Mouse (Mus musculus) forebrain, embryonic 11.5 days (tissue): Measurements from ENCODE around the gene Vmn2r67. TPM values are rescaled to one million over a fixed set of nuclear protein-coding genes. Genes with fewer than 3 reads are reported as not detected.
"Not testable (repeated sequence)": the region's sequence is repeated elsewhere in the genome, so short reads cannot be mapped to it uniquely, and the experiment has no call there.

Source experiments
- ATAC-seq: fragments of 200-750 bp; cut with Nextera tagmentation; replicated peaks from 2 replicates; pipeline ENCODE4 v1.8.0; 2017; ENCODE audit warnings: moderate TSS enrichment; ENCODE audit not compliant: low FRiP score
- DNase-seq: peaks from one replicate; pipeline ENCODE4 v3.0.0-alpha.2; 2017; ENCODE audit warnings: low spot score
- H3K27ac ChIP-seq: fragments of 300-500 bp; sonication (generic); 2 replicates; pipeline ENCODE4 v1.5.1; 2014; ENCODE audit warnings: low read depth, low read length
- H3K27me3 ChIP-seq: fragments of 300-500 bp; sonication (generic); 2 replicates; pipeline ENCODE4 v1.6.1; 2014; ENCODE audit warnings: mild to moderate bottlenecking, low read length, mixed read lengths; ENCODE audit not compliant: control insufficient read depth, insufficient read depth
- H3K36me3 ChIP-seq: fragments of 300-500 bp; sonication (generic); 2 replicates; pipeline ENCODE4 v1.6.1; 2014; ENCODE audit warnings: mild to moderate bottlenecking, low read length, moderate library complexity, mixed read lengths; ENCODE audit not compliant: control insufficient read depth, insufficient read depth
- H3K4me1 ChIP-seq: fragments of 300-500 bp; sonication (generic); replicated peaks from 2 replicates; pipeline ENCODE4 v1.6.1; 2014; ENCODE audit warnings: low read length, mixed read lengths; ENCODE audit not compliant: control insufficient read depth, insufficient read depth
- H3K4me2 ChIP-seq: fragments of 300-500 bp; sonication (generic); 2 replicates; pipeline ENCODE4 v1.6.1; 2014; ENCODE audit warnings: low read depth, mild to moderate bottlenecking, low read length, moderate library complexity, mixed read lengths; ENCODE audit not compliant: severe bottlenecking
- H3K4me3 ChIP-seq: fragments of 300-500 bp; sonication (generic); 2 replicates; pipeline ENCODE4 v1.5.1; 2014; ENCODE audit warnings: low read depth, low read length
- H3K9ac ChIP-seq: fragments of 300-500 bp; sonication (generic); 2 replicates; pipeline ENCODE4 v1.6.1; 2014; ENCODE audit warnings: low read length
- H3K9me3 ChIP-seq: fragments of 300-500 bp; sonication (generic); 2 replicates; pipeline ENCODE4 v1.6.1; 2016; ENCODE audit warnings: low read length, mixed read lengths; ENCODE audit not compliant: control insufficient read depth
- WGBS: fragments of 180-500 bp; shearing (Covaris S2); extraction: QIAGEN DNeasy Blood & Tissue Kit; methylation state at CpG from one replicate; pipeline ENCODE4 v1.1.7; 2014; 5-methylcytosine and 5-hydroxymethylcytosine counted together
- polyA plus RNA-seq: library from polyadenylated mRNA; unstranded; fragments of >200 nt; fragmentation: Nextera tagmentation; extraction: Ambion mirVana; gene quantifications from 2 replicates; pipeline ENCODE4 v1.2.1, GENCODE M21; 2014

Gene Vmn2r67
- not detected in 2 replicates for polyA plus RNA-seq

- H3K27me3 ChIP-seq = no peaks in the 10 kb centered on the region
- DNase-seq = no peak
- ATAC-seq = no peak
- no peaks in the 10 kb centered on the region for H3K36me3 ChIP-seq
- H3K4me2 ChIP-seq = no peak within 1 kb of the TSS
- no peak within 1 kb of the TSS for H3K27ac ChIP-seq
- H3K4me1 ChIP-seq = no peaks in the 10 kb centered on the region
- no peak within 1 kb of the TSS for H3K4me3 ChIP-seq
- H3K9ac ChIP-seq = no peak within 1 kb of the TSS
- 84% methylated on average over 3 of the region's 3 CpGs for WGBS
- H3K9me3 ChIP-seq = no peaks in the 10 kb centered on the region
Measured at GRCm38 (mm10) chr7:85155898-85156297, at the start of gene Vmn2r67. Gene Vmn2r67, minus strand, starts transcription at chr7:85155998.

DNA sequence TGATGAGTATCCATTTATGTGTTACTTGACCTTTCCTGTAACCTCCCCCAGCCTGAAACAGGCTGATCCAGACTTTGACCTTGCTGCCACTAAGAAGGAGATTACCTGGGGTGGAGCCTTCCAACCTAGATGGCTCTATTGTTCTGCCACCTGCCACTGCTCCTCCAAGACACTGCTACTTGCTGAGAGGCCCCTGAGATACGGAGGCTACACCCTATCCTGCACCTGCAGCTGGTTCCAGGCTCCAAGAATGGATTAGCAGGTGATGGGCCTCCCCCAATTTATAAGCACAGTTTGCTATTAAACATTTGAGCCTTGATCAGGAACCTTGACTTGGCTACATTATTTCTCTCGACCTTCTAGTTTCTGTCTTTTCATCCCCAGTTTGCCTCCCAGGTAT lies 51.3 kb downstream of the Vmn2r67 start:
- not testable (repeated sequence) for H3K27me3 ChIP-seq, H3K9me3 ChIP-seq, ATAC-seq, H3K27ac ChIP-seq, H3K36me3 ChIP-seq, H3K4me1 ChIP-seq, H3K4me3 ChIP-seq, H3K9ac ChIP-seq, DNase-seq, H3K4me2 ChIP-seq
- WGBS = 57% methylated on average over 2 of the region's 2 CpGs

Other genes starting within 250 kb of the Vmn2r67 start
- not detected in 2 replicates for gene Vmn2r65, start 191.9 kb downstream of the Vmn2r67 start, polyA plus RNA-seq
- not detected in 2 replicates for gene Vmn2r66, start 143.7 kb downstream of the Vmn2r67 start, polyA plus RNA-seq
- gene Vmn2r68, start 81.8 kb upstream of the Vmn2r67 start, polyA plus RNA-seq = not detected in 2 replicates